Mouse (Mus musculus) cerebellum, postnatal 4 days (tissue): ENCODE results near the gene P2rx7.

Experiments
- DNase-seq, 2 experiments: peaks; one replicate each; pipeline ENCODE4 v3.0.0; 2022; ENCODE audit warnings: low spot score in 2 of 2, mixed read lengths in 1 of 2

P2rx7 gene

DNA sequence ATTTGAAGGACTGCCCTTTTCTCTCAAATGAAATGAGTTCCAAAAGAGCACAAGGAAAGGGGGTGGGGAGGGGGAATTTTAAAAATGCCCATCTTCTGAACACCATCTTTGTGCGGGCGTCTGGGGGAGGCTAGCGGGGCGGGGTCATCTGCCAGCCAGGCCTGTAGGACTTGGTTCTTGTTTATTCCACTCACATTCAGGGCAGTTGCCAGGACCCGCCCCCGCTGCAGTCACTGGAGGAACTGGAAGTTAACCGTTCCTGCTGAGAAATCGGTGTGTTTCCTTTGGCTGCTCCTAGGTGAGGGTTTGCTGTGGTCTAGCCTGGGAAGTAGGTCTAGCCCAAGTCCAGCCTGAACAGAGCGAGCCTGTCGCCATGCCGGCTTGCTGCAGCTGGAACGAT lies at the start of gene P2rx7:
TSS of gene P2rx7 (plus strand) at position 211 of the 400 bp plus-strand sequence.
- peak in 1 of 2 experiments; percentile 31 for DNase-seq

DNA sequence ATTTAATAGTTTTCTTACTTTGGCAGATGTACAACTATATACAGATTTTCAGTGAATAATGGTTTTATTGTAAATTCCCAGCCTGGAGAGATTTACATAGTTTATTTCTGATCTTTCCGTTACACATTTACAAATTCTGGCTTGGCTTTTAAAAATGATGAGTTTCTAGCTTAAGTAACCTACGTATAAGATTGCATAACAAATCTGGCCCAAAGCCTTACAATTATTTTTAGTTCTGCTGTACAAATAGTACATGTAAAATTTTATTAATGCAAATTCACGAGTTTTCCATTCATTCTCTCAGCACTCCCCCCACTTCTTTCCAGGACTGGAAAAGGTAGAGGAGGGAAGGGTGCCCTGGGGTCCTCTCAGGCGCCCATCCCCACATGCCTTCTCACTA lies 48.2 kb upstream of the P2rx7 start:
- DNase-seq, result no peak

DNA sequence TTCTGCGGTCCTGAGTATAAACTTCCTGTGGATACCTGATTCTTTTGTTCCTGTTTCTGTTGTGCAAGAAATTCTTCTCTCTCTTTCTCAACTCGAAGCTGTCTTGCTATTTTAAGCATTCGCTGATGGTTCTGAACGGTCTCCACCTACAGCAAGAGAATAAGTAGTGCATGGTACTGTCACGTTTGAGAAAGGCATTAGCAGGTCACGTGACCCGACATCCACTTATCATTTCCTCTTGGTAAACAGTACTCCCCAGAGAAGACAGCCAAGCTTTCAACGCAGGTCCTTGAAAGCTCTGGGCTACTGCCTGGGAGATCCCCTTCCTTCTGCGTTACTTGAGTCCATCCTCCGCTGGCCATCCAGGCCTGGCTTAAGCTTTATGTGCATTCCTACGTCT lies 41.5 kb upstream of the P2rx7 start:
- no peak for DNase-seq

DNA sequence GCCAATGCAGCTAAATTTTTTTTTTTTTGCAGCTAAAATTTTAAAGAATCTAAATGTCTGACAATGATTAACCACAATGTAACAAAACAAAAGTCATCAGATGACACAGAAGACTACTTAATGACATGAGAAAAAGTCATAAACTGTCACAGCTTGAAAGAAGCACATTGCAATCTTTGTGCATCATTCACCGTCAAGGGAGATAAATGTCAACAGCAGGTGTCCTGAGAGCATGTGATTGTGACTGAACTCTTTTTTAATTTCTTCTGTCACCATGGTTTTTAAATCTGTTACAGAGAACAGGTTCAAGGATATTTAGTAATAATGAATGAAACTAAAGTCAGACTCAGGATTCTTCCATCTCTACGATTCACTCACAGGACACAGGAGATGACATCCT lies 38.8 kb upstream of the P2rx7 start:
- DNase-seq, result no peak

DNA sequence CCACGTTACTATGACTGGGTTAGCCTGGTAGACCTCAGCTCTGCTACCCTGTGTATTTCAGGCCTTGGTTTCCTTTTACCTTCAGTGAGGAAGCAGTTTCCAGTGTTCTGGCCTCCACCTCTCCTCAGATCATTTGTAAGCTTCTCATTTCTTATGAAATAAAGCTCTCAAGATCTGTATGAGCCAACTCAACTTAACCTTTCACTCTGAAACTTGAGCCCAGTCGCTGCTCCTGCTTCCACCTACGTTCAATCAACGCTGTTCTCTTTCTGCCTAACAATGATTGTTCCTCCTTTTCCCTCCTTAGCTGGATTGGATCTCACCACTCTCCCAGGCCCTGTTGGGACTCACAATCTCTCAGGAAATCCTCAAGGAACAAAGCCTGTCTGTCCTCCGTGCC lies 32.1 kb upstream of the P2rx7 start:
- DNase-seq, result no peak

DNA sequence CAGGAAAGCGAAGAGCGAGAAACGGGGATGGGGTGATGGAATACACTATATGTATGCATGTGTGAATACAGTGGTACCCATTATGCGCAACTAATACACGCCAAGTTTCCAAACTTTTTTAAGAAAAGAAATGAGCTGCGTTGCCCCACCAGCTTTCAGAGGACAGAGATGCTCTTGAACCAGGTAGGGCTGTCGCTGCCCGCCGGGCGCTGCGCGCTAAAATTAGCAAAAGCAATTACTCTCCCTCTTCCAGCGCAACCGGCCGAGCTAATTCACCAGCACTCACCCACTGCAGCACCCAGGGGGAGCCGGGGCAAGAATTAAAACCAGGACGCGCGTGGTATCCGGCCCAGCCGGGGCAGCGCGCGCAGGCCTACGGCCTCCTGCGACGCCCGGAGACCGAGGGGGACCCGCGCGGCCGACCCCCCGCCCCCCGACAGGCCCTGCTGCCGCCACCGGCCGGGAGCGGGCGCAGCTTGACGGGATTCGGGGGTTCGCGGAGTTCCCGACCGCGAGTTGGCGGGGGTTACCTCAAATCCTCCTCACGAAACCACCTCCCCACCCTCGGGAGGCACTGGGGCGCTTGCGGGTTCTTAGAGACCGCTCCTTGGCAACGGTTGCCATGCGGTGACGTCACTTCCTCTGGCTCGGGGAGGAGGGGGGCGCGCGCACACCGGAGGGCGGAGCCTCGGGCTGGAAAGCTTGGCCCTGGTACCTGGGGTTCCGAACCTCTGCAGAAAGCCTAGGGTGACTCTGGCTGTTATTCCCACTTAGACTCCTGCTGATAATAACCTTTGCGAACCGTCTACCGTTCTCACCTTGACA lies 29.6 kb upstream of the P2rx7 start, which contains the start of gene Ift81:
TSS of gene Ift81 (minus strand) at position 611 of the 825 bp plus-strand sequence.
- peak; percentile 93 to 97 for DNase-seq

DNA sequence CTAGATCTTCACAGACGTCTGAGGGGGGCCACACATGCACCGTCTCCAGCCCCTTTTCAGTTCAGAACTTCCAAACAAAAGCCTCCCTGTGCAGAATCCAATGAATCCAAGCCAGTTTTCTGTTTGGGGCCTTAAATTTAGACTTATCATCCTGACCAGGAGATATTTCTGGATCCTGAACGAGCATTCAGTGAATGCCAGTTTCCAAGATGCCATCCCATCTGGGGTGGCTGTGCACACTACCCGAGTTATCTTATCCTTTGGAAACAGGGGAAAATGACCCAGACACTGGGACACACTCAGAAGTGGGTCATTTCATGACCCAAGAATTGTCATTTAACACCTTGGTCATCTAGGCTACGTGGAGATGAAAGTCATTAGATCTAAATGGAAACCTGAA lies 26.0 kb upstream of the P2rx7 start:
- no peak for DNase-seq

DNA sequence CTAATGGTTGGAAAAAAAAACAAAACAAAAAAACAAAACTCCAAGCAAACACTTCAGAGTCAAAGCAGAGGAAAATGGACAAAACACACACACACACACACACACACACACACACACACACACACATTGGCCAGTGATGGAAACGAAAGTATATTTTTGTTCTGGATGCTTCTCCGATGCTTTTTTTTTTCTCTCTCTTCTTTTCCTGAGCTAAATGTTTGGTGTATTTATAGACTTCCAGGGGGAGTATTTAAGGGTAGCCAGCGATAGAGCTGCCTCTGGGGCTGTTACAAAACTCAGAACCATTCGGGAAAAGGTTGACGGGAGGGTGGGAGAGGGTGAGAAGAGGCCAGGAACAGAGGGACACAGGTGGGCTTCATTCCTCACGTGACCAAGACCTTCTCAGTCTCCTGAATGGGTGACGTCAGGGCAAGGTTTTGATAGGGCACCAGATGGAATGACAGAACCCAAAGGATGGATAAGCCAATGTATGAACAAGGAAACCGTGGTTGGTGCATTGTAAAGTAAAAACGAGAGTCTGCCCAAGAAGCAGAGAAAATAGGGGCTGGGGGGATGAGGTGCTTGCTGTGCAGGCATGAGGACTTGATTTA lies 23.9 kb upstream of the P2rx7 start:
- DNase-seq, result no peak

DNA sequence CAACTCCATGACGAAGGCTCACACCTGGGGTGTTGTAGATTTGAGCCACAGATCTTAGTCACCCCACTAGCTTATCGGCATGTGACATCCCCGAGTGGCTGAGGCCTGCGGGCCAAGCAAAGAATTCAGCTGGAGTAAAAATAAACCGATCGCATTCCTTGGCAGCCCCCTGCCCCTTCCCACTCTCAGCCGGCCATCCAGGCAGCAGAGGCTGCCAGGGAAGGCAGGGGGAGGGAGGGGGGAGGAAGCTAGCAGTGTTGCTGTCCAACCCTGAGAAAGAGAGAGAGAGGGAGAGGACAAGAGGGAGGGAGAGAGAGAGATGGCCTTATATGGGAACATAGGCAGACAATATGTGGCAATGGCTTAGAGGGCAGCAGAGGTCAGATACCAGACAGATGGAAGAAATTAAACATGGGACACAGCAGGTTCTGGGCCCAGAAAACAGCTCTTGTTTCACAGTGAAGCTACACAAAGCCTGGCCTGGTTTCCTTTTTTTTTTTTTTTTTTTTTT lies 22.3 kb upstream of the P2rx7 start:
- peak in 1 of 2 experiments; percentile 57 for DNase-seq

DNA sequence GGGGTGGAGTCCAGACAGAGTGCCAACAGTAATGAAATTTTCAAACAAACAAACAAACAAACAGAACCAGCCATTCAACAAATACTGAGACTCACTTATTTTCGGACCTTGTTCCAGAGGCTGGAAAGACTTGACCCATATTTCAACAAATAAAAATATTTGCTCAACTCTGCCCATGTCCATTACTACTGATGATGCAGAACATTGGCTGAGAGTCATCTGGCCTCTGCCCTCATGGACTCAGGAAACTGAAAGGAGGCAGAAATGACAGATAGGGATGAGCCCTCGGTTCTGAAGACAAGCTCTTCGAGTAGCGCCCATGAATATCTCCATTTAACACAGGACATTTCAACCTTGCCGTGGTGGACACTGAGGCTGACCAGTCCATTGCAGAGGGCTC lies 21.2 kb upstream of the P2rx7 start:
- DNase-seq, result no peak

DNA sequence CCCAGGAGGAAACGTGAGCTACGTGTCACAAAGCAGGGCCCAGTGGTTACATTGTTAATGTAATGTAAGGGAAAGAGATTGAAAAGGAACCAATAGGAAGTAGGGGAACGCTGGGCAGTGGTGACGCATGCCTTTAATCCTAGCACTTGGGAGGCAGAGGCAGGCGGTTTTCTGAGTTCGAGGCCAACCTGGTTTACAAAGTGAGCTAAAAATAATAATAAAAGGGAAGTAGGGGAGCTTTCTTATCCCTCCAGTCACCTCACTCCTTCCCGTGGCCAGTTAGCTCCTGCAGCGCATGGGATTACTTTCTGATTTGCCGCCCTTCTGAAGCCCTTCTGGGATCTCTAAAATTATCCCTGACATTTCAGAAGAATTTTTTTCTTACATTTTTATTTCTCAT lies 19.9 kb upstream of the P2rx7 start:
- no peak for DNase-seq

DNA sequence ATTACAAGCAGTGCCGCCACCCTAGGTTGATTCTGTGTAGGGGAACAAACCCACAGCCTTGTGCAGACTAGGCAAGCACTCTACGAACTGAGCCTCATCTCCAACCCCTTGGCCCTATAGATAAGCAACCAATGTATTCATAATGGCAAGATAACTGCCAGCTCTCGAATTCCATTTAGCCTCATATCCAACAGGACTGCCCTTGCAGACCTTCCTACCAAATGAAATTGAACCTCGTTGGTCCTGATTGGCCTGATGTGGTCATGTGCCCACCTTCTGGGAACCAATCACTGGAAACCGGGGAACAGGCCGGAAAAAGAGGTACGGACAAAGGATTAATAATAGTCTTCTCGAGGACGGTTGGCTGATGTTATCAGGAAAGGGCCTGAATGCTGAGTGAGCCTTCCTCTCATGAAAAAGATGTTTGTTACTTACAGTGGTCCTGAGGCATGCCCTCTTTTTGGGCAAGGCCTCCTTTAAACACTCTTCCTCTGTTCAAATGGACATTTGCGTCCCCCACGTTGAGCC lies 18.7 kb upstream of the P2rx7 start:
- no peak for DNase-seq

DNA sequence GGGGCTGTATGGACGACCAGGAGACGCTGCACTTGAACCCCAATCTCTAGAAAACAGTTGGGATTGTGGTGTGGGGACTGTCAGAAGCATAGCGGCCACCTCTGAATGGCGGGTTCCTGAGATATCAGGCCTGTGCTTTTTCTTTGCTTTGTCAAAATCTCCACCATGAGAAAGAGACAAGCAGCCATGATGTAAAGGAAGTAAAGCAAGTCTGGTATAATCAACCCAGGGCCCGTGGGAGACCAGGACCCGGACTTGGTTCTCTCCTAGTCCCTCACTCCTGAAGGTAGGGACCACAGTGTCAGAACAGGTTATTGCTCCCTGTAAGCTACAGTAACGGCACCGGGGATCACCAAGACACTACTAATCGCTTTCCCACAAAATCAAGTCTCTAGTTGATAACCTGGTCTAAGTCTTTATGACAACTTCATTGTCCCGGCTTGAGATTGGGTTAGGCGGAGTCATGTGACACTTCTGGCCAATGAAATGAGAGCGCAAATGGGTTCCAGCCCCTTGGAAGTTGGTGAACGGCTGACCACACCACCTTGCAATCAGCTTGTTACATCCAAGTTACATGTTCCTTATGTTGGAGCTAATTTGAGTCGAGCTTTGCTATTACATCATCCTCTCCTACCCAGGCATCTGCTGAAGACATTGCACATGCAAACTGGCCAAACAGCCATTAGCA lies 18.0 kb upstream of the P2rx7 start:
- DNase-seq, result no peak

DNA sequence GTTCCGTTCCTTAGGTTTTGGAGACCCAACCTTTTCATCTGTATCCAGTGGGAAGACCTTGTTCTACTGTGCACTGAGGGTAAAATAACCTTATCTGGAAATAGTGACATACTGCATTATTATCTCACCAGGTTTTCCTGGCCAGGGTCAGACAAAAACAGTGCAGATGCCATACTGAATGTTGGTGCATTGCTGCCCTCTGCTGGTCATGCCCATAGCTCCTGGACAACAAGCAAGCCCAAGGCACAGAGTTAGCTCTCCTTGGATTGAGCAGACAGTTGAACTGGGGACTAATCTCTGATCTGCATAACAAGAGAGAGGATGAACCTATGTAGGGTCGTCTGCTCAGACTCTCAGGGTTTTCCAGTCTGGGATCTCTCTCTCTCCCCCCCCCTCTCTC lies 16.5 kb upstream of the P2rx7 start:
- DNase-seq, result peak; percentile 83 to 91

DNA sequence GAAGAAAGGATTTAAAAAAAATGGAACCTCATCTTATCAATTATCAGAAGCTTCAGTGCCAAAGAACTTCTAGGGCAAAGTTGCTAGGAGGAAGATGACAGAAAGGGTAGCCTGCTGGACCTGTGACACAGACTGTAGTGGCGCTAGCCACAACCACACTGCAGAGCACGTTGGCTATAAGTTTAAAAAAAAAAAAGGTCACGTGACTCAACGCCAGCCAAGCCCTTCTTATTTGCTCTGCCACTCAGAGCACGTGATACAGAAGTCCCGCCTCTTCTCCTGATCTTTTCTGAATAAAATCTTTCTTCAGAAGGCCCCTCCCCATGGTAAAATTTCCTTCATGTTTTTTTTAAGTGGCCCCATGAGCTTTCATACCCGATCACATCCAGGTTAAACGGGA lies 8.5 kb upstream of the P2rx7 start:
- no peak for DNase-seq

DNA sequence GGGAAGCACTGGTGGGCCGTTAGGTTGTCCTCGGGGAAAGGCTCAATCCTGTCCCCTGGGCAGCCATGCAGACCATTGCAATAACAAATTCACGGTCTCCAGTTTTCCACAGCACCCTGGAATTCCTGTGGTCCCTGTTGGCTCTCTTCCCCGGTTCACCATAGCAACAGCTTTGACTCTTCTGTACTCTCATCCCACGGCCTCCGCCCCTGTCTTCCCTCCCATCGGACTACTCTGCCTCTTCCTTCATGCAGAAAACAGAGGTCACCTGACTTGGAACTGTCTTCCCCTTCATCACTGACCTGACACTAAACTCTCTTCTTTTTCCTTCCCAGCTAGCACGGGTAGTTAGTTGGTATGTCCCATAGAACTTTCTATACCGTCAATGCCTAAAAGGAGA lies 7.4 kb upstream of the P2rx7 start:
- no peak for DNase-seq

DNA sequence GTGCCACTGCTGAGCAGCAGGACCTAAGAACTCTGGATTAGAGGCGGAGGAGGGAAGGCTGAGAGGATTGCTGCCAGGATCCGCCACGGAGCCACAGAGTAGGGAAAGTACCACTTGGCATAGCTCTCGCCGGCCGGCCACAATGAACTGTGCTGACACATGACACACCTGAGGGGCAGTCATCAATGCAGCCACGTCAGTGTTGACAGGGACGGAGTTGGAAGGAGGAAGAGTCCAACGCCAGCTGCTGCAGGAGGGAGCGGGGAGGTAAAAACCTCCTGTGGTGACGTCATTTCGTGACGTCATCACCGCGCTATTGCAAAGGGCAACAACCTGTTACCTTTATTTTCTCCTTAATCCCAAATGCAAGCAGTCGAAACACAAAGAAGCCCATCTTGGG lies 6.8 kb upstream of the P2rx7 start:
- DNase-seq, result no peak

DNA sequence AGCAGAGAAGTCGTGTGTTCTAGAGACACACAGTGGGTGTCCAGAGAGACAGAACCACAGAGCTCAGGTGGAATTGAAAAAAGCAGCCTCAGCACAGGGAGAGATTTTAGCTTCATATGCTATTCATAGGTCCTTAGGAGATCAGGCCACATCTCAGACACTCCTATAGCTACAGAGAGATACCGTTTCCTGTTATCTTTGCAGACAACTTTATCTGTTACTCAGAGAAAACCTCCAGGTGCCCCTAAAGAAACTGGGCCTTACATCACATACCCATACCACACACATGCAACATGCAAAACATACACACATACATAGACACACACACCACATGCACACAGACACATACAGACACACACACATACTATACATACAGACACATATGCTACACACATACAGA lies 5.4 kb upstream of the P2rx7 start:
- no peak for DNase-seq

DNA sequence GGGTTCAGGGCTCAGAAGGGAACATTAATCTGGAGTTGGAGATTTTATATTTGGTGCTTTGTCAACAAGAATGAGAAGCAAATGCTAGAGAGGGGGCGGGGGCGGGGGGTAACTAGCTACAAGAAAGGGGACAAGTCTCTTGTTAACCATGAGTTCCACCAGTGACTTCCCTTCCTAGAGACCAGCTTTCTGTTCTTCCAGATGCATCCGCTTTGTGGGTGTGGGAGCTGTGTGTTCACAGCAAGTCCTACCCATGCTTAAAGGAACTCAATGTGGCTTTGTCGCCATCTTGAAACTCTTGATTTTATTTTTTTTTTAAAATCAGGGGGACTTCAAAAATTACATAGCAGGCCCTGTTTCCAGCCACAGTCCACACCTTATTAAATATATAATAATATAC lies 4.2 kb upstream of the P2rx7 start:
- no peak for DNase-seq

DNA sequence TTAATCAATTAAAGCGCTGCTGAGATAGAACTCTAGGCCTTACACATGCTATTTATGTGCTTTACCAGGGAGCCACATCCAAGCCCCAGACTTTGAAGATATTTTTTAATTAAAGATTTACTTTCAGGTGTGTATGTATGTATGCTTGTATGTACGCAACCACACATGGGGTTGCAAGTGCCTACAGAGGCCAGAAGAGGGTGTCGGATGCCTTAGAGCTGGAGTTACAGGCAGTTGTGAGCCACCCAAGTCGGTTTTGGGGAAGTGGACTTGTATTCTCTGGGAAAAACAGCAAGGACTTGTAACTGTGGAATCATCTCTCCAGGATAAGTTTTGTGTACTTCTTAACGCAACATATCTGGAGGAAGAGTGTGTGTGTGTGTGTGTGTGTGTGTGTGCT lies 3.7 kb upstream of the P2rx7 start:
- no peak for DNase-seq

DNA sequence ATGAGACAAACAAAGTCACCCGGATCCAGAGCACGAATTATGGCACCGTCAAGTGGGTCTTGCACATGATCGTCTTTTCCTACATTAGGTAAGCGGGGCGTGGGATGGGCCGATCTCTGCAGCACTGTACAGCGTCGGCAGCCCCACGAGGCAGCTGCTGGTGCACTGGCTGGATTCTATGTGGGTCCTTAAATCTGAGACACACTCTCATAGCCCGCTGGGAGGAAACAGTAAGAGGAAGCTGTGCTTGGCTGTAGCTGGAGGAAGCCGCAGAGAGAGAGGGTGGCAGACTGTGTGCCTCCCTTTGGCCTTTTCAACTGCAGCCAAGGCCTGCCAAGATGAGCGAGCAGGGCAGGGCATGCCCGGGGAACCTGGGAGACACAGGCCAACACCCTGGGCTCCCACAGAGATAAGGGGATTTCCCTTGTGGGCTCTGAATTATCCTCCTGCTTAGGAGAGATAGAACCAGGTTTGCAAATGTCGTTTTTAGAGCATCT lies 448 bp downstream of the P2rx7 start:
- no peak for DNase-seq

DNA sequence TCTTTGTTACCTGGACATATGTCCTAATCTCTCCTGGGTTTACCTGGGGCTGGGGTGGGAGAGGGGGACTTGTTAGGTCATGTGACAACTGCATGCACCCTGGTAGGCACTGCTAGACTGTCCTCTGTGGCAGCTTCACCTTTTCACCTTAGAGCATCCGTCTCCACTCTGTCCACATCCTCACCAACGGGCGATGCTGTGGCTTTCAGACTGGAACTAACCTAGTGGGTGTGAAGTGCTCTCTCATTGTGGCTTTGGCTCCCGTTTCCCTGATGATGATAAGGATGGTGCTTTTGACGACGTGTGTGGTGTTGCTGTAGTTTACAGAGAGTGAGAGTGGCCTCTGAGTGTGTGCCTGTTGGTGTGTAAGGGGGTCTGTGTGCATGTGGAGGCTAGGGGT lies 1.6 kb downstream of the P2rx7 start:
- DNase-seq, result no peak
